Mouse (Mus musculus) erythroid progenitor cell, adult 5-6 weeks (primary cell): ENCODE results near the gene Sertad1. TPM values are rescaled to one million over a fixed set of nuclear protein-coding genes. Genes with fewer than 3 reads are reported as not detected.

ENCODE experiments used
- ATAC-seq: replicated peaks from 2 replicates; pipeline ENCODE4 v1.8.0; 2016; ENCODE audit warnings: moderate number of reproducible peaks, mild to moderate bottlenecking, moderate TSS enrichment, inconsistent platforms; ENCODE audit not compliant: poor library complexity, low FRiP score, severe bottlenecking
- total RNA-seq, 2 experiments: library from RNA; stranded (forward) in 1 of 2; stranded (reverse) in 1 of 2; fragments of 150-400 nt in 1 of 2; fragments of 186-747, 209-891 nt in 1 of 2; gene quantifications; 2 replicates each; pipeline versions ENCODE4 v1.2.3 to v1.2.4; 2015 to 2017; ENCODE audit warnings: low replicate concordance in 2 of 2

The Sertad1 gene
- total RNA-seq, 2 experiments from 2014 or later, result 1.7 to 7.0 TPM

GRCm38 (mm10) chr7:27471390-27472120 lies 15.2 kb upstream of the Sertad1 start:
- ATAC-seq, result no peak

GRCm38 (mm10) chr7:27472596-27472995 lies 14.1 kb upstream of the Sertad1 start:
- ATAC-seq, result no peak

GRCm38 (mm10) chr7:27473156-27473834 lies 13.4 kb upstream of the Sertad1 start, which contains the start of gene Sertad3:
Gene Sertad3 (plus strand): TSS chr7:27473768.
- peak; percentile 80 for ATAC-seq

- ATAC-seq, result no peak; the same call in none of the 2 replicates
Observed at GRCm38 (mm10) chr7:27473835-27474489, 12.7 kb upstream of the Sertad1 start.

GRCm38 (mm10) chr7:27474490-27474954 lies 12.2 kb upstream of the Sertad1 start:
- peak; percentile 78 for ATAC-seq

GRCm38 (mm10) chr7:27475596-27475995 lies 11.1 kb upstream of the Sertad1 start:
- ATAC-seq, result no peak

- no peak for ATAC-seq
Observed at GRCm38 (mm10) chr7:27476098-27476635, 10.5 kb upstream of the Sertad1 start.

- no peak for ATAC-seq
Observed at GRCm38 (mm10) chr7:27478561-27478960, 8.1 kb upstream of the Sertad1 start.

GRCm38 (mm10) chr7:27479750-27480149 lies 7.0 kb upstream of the Sertad1 start:
- ATAC-seq, result no peak

- ATAC-seq, result no peak
Observed at GRCm38 (mm10) chr7:27480506-27480905, 6.2 kb upstream of the Sertad1 start.

GRCm38 (mm10) chr7:27480927-27481626 lies 5.6 kb upstream of the Sertad1 start:
- no peak for ATAC-seq

GRCm38 (mm10) chr7:27481627-27481969 lies 5.1 kb upstream of the Sertad1 start:
- peak; percentile 93 for ATAC-seq

- no peak for ATAC-seq
Observed at GRCm38 (mm10) chr7:27483860-27484259, 2.9 kb upstream of the Sertad1 start.

- peak; percentile 6 for ATAC-seq
Observed at GRCm38 (mm10) chr7:27486102-27486769, 474 bp upstream of the Sertad1 start.

GRCm38 (mm10) chr7:27487740-27488268 lies 1.1 kb downstream of the Sertad1 start:
- no peak for ATAC-seq

GRCm38 (mm10) chr7:27489270-27489869 lies 2.7 kb downstream of the Sertad1 start:
- no peak for ATAC-seq

- ATAC-seq, result no peak
Observed at GRCm38 (mm10) chr7:27490227-27490542, 3.5 kb downstream of the Sertad1 start.

- ATAC-seq, result peak; percentile 74
Observed at GRCm38 (mm10) chr7:27490543-27491329, 4.0 kb downstream of the Sertad1 start.
